Mouse (Mus musculus) naive thymus-derived CD4-positive, alpha-beta T cell, adult 2 months (primary cell): ENCODE data around the gene Galnt18.

ENCODE experiments used
- DNase-seq: peaks from one replicate; pipeline ENCODE4 v3.0.0-alpha.2; 2011; ENCODE audit warnings: low read depth

Gene Galnt18

DNA sequence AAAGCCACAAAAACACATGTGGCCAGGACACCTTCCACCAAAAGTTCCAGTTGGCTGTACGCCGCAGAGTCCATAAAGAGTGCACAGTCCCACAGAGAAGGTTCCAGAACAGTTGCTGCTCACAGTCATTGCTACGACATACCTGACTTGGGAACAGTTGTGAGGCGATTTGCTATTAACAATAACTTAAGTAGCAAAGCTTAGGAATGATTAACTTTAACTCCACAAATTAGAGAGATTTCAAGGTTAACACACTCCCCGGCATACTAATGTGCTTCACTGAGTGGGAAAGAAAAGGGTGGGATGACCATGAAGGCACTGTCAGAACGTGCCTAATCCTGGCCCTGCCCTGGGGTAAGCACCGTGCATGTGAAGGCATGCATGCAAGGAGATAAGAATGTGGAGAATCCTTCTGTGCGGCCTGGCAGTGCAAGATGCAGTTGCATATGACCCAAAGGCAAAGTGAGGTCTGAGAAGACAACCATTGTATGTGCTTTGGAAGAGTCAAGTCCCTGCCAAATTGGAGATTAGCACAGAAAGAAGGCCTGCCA, 8.5 kb downstream of the Galnt18 start:
- DNase-seq: no peak

- DNase-seq: no peak
Measured at GRCm38 (mm10) chr7:111770585-111770984, 9.2 kb downstream of the Galnt18 start.

DNA sequence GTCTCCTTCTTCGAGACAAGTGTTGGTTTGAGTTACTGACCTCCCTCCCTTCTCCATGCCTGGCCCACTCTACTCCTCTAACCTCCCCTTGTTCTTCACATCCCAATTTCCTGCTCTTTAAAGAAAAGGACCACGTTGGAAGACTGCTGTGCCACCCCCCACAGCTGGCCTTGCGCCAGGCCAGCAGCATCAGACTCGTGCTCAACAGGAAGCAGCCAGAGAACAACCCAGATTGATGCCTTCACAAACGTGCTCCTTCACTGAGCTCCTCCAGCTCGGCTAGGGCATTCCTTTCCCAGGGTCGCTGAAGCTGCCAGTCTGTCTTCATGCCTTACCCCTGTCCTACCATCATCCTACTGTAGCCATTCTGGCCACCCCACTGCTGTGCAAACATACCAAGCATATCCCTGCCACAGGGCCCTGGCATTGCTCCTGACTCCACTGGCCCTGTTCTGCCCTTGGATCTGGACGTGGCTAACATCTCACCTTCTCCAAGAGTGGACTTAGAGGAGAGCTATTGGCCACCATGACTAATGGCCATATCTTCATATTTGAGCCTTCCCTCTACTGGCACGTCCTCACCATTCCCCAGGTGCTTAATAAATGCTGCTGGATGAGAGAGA, 13.5 kb downstream of the Galnt18 start:
- DNase-seq: no peak

- no peak for DNase-seq
Measured at GRCm38 (mm10) chr7:111762754-111763153, 17.0 kb downstream of the Galnt18 start.

DNA sequence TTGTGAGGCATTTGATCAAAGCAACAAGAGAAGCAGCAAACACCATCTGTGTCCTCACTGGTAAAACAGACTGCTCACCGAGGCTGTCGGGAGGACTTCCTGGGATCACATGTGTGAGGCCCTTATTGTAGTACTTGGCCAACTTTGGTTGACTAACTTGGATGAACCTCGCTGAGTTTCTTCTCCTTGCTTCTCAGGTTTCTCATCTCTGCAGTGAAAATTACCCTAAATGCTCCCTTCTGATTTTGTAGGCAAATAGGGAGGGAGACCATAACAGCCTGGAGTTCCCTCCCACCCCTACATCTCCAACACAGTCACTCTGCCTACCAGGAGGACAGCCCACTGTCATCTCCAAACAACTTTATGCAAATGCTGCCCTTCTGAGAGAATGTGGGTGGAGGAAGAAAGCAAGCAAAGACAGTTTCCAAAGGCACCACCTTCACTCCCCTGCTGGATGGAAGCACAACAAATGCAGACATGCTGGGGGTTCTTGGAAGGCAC, 31.2 kb downstream of the Galnt18 start:
- no peak for DNase-seq

DNA sequence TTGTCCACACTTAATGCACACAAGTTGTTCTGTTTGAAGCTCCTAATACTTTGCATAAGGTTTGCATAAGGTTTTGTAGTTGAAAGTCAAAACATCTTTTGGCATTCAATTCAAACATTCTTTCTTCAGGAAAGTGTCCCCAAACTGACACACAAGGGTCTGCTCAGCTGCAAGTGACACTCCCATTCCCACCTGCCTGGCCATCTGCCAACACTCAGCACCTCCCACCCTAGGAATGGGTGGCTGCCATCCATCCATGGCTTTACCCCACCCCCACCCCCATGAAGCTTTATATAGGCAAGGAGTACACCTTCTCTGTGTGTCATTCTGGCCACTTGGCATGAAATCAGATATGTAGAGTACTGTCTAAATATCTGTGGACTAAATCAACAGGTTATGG, 35.0 kb downstream of the Galnt18 start:
- DNase-seq: no peak

GRCm38 (mm10) chr7:111741595-111741994, 38.2 kb downstream of the Galnt18 start:
- DNase-seq: no peak

DNA sequence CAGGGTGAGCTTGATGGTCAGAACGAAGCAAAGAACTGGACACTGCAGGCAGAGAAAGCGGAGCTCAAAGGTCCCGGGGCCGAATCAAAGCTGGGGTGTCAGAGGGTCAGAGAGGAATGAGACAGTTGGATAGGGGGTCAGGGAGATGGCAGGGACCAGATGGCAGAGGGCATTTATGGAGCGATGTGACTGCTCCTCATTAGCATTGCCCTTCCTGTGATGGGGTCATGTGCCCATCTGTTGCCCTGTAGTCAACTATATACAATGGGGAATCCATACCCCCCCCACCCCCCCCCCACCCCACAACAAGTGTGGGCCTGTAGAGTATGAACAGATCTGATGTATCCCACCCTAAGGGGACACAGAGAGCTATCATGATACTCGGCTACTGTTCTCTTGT, 39.7 kb downstream of the Galnt18 start:
- DNase-seq: no peak

- no peak for DNase-seq
Measured at GRCm38 (mm10) chr7:111739371-111739765, 40.4 kb downstream of the Galnt18 start.

- no peak for DNase-seq
Measured at GRCm38 (mm10) chr7:111738456-111739370, 41.1 kb downstream of the Galnt18 start.

DNA sequence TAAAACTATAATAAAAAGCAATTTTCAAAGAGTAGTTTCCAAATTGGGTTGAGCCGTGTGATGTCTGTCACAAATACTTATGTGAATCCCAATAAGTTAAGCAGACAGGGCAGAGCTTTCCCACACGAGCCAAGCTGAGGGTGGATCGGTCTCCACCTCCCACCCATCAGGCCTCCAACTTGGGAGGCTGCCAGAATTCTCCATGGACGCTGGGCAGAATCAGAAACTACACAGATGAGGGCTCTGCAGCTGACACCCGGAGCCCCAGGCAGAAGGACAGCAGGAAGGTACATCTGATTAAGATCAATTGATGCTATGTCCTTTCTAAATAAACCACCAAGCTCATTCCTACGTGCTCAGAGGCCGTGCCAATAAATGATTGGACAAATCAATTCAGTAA, 42.4 kb downstream of the Galnt18 start:
- DNase-seq: no peak

DNA sequence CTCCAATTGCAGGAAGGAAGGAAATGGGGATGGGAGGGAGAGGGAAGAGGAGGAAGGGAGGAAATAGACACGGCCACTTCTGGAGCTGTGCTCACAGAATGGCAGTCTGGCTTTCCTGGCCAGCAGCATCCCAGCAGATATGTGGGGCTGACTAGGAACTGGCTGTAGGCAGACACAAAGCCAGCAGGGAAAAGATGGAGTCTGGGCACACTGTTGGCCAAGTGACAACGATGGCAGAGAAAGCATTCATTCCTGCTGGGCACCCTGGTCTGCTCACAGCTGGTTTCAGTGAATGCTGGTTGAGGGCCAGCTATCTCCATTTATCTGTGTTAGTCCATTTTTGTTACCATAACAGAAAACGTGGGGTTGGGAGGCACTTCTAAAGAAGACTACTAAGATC, 43.4 kb downstream of the Galnt18 start:
- DNase-seq: no peak

GRCm38 (mm10) chr7:111730346-111731269, 49.2 kb downstream of the Galnt18 start:
- no peak for DNase-seq

GRCm38 (mm10) chr7:111726928-111727327, 52.8 kb downstream of the Galnt18 start:
- DNase-seq: no peak

GRCm38 (mm10) chr7:111724730-111725129, 55.0 kb downstream of the Galnt18 start:
- no peak for DNase-seq

GRCm38 (mm10) chr7:111724004-111724403, 55.8 kb downstream of the Galnt18 start:
- DNase-seq: no peak

GRCm38 (mm10) chr7:111721308-111721698, 58.5 kb downstream of the Galnt18 start:
- no peak for DNase-seq

- no peak for DNase-seq
Measured at GRCm38 (mm10) chr7:111720511-111721307, 59.1 kb downstream of the Galnt18 start.

DNA sequence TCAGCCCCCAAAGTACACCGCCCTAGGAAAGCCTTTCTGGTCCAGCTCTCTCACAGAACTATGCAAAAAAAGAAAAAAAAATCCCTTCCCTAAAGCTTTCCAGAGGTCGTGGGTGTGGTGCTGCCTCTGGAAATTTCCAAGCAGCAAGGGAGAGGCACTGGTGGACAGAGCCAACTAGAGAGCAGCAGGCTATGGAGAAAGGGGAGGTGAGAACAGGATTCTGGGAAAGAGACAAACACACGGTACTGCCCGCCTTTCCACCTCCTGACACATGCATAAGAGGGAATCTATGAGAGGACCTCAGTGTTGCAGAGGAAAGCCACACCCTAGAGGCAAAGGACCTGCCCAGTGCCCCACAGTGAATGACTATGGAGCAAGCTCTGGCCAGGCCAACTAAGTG, 60.9 kb downstream of the Galnt18 start:
- DNase-seq: no peak

GRCm38 (mm10) chr7:111714639-111715360, 65.0 kb downstream of the Galnt18 start:
- no peak for DNase-seq
